In the genomic region with DNA sequence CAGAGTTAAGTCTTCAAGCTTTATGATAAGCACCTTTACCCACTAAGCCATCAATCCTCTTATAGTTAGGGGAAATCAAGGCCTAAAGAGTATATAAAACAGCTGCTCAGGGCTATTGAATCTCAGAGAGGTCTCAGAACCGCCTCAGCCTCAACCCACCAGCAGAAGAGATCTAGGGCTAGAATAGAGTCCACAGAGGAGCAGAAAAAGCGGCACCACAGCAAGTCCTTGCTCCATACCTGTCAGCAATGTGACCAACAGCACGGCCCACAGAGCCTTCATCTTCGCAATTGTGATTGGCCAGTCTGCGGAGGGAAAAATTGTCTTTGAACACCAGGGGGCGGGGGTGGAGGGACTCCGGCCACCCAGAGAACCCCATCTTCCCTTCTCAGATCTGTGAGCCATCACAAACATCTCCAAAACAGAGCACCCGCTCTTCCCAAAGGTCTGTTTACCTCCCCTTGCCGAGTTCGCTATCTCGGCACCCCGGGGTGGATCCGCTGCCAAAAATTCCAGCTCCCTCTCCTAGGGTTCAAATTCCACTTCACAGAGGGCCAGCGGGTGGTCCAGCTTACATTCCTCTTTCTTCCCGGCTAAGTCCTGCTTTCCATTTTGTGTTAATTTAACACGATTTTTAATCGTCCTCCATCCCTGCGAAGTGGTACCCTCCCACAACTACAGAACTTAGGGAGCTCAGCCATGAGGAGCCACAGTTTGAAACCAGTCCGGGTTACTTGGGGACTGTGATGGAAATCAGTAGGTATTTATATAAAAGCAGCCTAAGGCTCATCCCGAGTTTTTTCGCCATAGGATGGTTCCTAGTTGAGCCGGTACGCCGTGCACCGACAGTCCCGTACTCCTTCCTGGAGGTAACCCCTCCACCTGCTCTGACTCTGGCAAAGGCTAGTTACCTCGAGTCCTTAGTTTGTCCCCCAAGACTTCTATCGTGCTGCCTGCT, we compare ENCODE assay signal across 8 mouse cellular contexts. TPM values are rescaled to one million over a fixed set of nuclear protein-coding genes. Genes with fewer than 3 reads are reported as not detected.
DNase-seq lines count a peak whose midpoint lies in the region; ATAC-seq lines count a peak whose summit lies in the region.

No protein-coding gene starts in this region.

- peak; percentile 20 for DNase-seq in thymus, postnatal 4 days
- DNase-seq in thymus, postnatal 0 days (ENCODE audit: low spot score) = no peak
- DNase-seq in left cerebral cortex, adult 18-20 months (ENCODE audit: low spot score in 2 of 2) = no peak
- no peak for DNase-seq in right cerebral cortex, adult 2 months (ENCODE audit: low spot score in 2 of 2)
- DNase-seq in thymus, postnatal 10 days (ENCODE audit: low spot score in 2 of 2) = no peak

- WGBS in heart, embryonic 14.5 days = 1% methylated on average over 28 of the region's 28 CpGs
- WGBS in limb, embryonic 12.5 days = 2% methylated on average over 28 of the region's 28 CpGs

- H3K4me1 ChIP-seq in heart, embryonic 14.5 days (ENCODE audit: control insufficient read depth in 2 of 2, insufficient read depth in 2 of 2, low read length in 2 of 2) = peaks cover 37 to 50% of the 10 kb centered on the region in 2 experiments
- H3K4me1 ChIP-seq in limb, embryonic 12.5 days (replicated peaks) = peaks cover 29% of the 10 kb centered on the region

- peak overlapping the region; percentile 79 for H3K4me2 ChIP-seq in heart, embryonic 14.5 days (ENCODE audit: low read length)
- H3K4me2 ChIP-seq in limb, embryonic 12.5 days = peak overlapping the region; percentile 67

- H3K27ac ChIP-seq in heart, embryonic 14.5 days (replicated peaks in 1 of 2; ENCODE audit: control insufficient read depth in 1 of 2, insufficient read depth in 1 of 2, low read depth in 2 of 2, low read length in 2 of 2) = peak overlapping the region; percentile 9 to 41
- H3K27ac ChIP-seq in limb, embryonic 12.5 days = 0 out of 2 replicates have a peak overlapping the region, but pooled peaks have one; percentile 23

- no peaks in the 10 kb centered on the region for H3K27me3 ChIP-seq in heart, embryonic 14.5 days (ENCODE audit: control insufficient read depth, insufficient read depth, low read length)
- peaks cover 10% of the 10 kb centered on the region for H3K27me3 ChIP-seq in limb, embryonic 12.5 days

- H3K4me3 ChIP-seq in heart, embryonic 14.5 days (ENCODE audit: control insufficient read depth in 1 of 2, insufficient read depth in 1 of 2, low read depth in 1 of 2, low read length in 2 of 2) = peak overlapping the region; percentile 43 to 48
- H3K4me3 ChIP-seq in limb, embryonic 12.5 days (replicated peaks) = peak overlapping the region; percentile 40

- H3K9me3 ChIP-seq in heart, embryonic 14.5 days (ENCODE audit: control insufficient read depth, low read length) = no peaks in the 10 kb centered on the region
- H3K9me3 ChIP-seq in limb, embryonic 12.5 days = no peaks in the 10 kb centered on the region

- peak overlapping the region; percentile 74 for H3K9ac ChIP-seq in heart, embryonic 14.5 days (ENCODE audit: low read length)
- peak overlapping the region; percentile 31 for H3K9ac ChIP-seq in limb, embryonic 12.5 days (replicated peaks)

- no peak for ATAC-seq in heart, embryonic 14.5 days (ENCODE audit: insufficient number of reproducible peaks, insufficient read depth, low FRiP score, low read depth)
- no peak; the same call in 1 of the 2 replicates for ATAC-seq in limb, embryonic 12.5 days (ENCODE audit: insufficient number of reproducible peaks, insufficient read depth, low FRiP score, low TSS enrichment, low read depth)
- peak; percentile 29 for ATAC-seq in monocyte, adult 5-6 weeks (replicated peaks; ENCODE audit: insufficient number of reproducible peaks, low FRiP score, low TSS enrichment, poor library complexity, severe bottlenecking)

- H3K36me3 ChIP-seq in heart, embryonic 14.5 days (ENCODE audit: control insufficient read depth, insufficient read depth, low read length) = peaks cover 26% of the 10 kb centered on the region
- peaks cover 32% of the 10 kb centered on the region for H3K36me3 ChIP-seq in limb, embryonic 12.5 days

RNA-seq across cellular contexts. Expression of gene Apoe, which starts 0.8 kb away (rescaled TPM):
- 624 and 627 TPM in 2 replicates for polyA plus RNA-seq in thymus, postnatal 0 days (2015; fragmentation: Nextera tagmentation; extraction: Ambion mirVana)
- polyA plus RNA-seq in heart, embryonic 14.5 days (2014; fragmentation: Nextera tagmentation; extraction: Ambion mirVana) = 644 and 695 TPM in 2 replicates
- polyA plus RNA-seq in limb, embryonic 12.5 days (2016; fragmentation: Nextera tagmentation; extraction: Ambion mirVana) = 114 and 131 TPM in 2 replicates
- total RNA-seq in monocyte, adult 5-6 weeks (2017) = 4,026 to 6,646 TPM (median 6,582 TPM) in 3 replicates
- total RNA-seq in left cerebral cortex, adult 18-20 months (2021) = 1,000 to 10,000 TPM; 1,855 to 2,066 TPM

RNA-seq across cellular contexts. Expression of gene Apoc1, which starts 5.8 kb away (rescaled TPM):
- 21.1 and 21.3 TPM in 2 replicates for polyA plus RNA-seq in thymus, postnatal 0 days (2015; fragmentation: Nextera tagmentation; extraction: Ambion mirVana)
- polyA plus RNA-seq in heart, embryonic 14.5 days (2014; fragmentation: Nextera tagmentation; extraction: Ambion mirVana) = 14.3 and 14.6 TPM in 2 replicates
- polyA plus RNA-seq in limb, embryonic 12.5 days (2016; fragmentation: Nextera tagmentation; extraction: Ambion mirVana) = 4.6 and 7.0 TPM in 2 replicates
- total RNA-seq in monocyte, adult 5-6 weeks (2017) = 10.9 to 16.5 TPM (median 12.4 TPM) in 3 replicates
- 1 to 10 TPM; 3.9 to 5.3 TPM for total RNA-seq in left cerebral cortex, adult 18-20 months (2021)

RNA-seq across cellular contexts. Expression of gene Apoc4, which starts 16.9 kb away (rescaled TPM):
- 0.29 and 0.75 TPM in 2 replicates for polyA plus RNA-seq in thymus, postnatal 0 days (2015; fragmentation: Nextera tagmentation; extraction: Ambion mirVana)
- polyA plus RNA-seq in heart, embryonic 14.5 days (2014; fragmentation: Nextera tagmentation; extraction: Ambion mirVana) = 0.31 TPM in 1 of 2 replicates, not detected in the other
- not detected in 2 replicates for polyA plus RNA-seq in limb, embryonic 12.5 days (2016; fragmentation: Nextera tagmentation; extraction: Ambion mirVana)
- 0.48 TPM in 1 of 3 replicates, not detected in the others for total RNA-seq in monocyte, adult 5-6 weeks (2017)
- total RNA-seq in left cerebral cortex, adult 18-20 months (2021) = not detected

RNA-seq across cellular contexts. Expression of gene Gm44805, which starts 17.0 kb away (rescaled TPM):
- polyA plus RNA-seq in thymus, postnatal 0 days (2015; fragmentation: Nextera tagmentation; extraction: Ambion mirVana) = 0.59 TPM in 1 of 2 replicates, not detected in the other
- not detected in 2 replicates for polyA plus RNA-seq in heart, embryonic 14.5 days (2014; fragmentation: Nextera tagmentation; extraction: Ambion mirVana)
- polyA plus RNA-seq in limb, embryonic 12.5 days (2016; fragmentation: Nextera tagmentation; extraction: Ambion mirVana) = not detected in 2 replicates
- total RNA-seq in monocyte, adult 5-6 weeks (2017) = not detected in 3 replicates
- total RNA-seq in left cerebral cortex, adult 18-20 months (2021) = not detected

RNA-seq across cellular contexts. Expression of gene Tomm40, which starts 17.0 kb away (rescaled TPM):
- polyA plus RNA-seq in thymus, postnatal 0 days (2015; fragmentation: Nextera tagmentation; extraction: Ambion mirVana) = 132 and 140 TPM in 2 replicates
- 130 and 135 TPM in 2 replicates for polyA plus RNA-seq in heart, embryonic 14.5 days (2014; fragmentation: Nextera tagmentation; extraction: Ambion mirVana)
- polyA plus RNA-seq in limb, embryonic 12.5 days (2016; fragmentation: Nextera tagmentation; extraction: Ambion mirVana) = 166 and 174 TPM in 2 replicates
- total RNA-seq in monocyte, adult 5-6 weeks (2017) = 19.6 to 24.2 TPM (median 23.8 TPM) in 3 replicates
- 100 to 1,000 TPM; 116 to 122 TPM for total RNA-seq in left cerebral cortex, adult 18-20 months (2021)
